Mouse (Mus musculus): ENCODE measurements around the gene Pyy.

Pyy gene

DNA sequence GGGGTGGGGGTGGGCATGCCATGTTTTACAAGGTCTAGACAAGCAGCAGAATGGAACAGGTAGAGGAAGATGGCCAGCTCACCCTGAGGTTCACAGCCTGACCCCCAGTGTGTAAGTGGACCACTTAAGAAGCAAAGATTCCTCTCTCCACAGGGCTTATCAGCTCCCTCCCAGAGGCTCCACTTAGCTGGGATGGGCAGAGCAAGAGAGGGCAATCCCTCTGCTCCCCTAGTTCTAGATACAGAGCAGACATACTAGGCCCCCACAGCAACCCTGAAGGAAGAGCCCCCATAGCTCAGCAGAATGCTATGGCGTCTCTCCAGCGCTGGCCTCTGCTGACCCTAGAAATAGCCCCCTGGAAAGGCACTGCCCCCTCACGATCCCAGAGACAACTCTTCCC is 12.0 kb downstream of the Pyy start:
- WGBS, result 80% methylated on average over 3 of the region's 3 CpGs

DNA sequence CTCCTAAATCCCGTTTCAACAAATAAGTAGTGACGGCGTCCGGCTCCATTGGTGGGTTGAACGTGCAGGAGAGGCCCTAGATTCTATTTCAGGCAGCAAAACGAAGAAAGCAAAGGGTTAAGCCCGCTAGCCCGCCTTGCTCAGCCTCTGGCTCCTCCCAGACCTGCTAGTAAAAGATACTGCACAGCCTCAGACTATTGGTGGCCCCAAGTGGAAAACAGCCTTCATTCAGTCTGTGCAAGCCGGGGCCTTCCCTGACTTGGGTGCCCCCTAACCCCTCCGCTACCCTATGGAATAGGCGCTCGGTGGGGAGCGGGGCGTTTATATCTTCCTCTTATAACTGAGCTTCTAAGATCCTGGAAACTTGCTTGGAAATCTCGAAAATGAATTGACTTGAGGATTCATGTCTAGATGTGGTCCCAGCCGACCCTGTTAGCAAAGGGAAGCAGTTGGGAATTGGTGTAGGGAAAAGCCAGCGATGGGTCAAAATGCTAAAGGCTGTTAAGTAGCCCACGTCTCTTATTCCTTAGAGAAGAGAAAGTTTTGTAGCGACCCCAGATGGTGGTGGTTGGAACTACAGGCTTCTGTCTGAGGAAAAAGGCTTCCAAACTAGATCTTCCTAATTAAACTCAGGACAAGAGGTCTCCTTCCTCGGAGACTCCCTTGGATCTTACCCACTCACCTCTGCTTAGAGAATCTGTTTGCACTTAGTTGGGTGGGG is 18.4 kb downstream of the Pyy start:
- WGBS, result under 1% methylated on average over 20 of the region's 20 CpGs

- WGBS, result under 1% methylated on average over 49 of the region's 49 CpGs
Measured at GRCm38 (mm10) chr11:102087931-102088898, 19.4 kb downstream of the Pyy start, which contains the start of gene Mpp2. Gene Mpp2, minus strand, starts transcription at chr11:102088515.

DNA sequence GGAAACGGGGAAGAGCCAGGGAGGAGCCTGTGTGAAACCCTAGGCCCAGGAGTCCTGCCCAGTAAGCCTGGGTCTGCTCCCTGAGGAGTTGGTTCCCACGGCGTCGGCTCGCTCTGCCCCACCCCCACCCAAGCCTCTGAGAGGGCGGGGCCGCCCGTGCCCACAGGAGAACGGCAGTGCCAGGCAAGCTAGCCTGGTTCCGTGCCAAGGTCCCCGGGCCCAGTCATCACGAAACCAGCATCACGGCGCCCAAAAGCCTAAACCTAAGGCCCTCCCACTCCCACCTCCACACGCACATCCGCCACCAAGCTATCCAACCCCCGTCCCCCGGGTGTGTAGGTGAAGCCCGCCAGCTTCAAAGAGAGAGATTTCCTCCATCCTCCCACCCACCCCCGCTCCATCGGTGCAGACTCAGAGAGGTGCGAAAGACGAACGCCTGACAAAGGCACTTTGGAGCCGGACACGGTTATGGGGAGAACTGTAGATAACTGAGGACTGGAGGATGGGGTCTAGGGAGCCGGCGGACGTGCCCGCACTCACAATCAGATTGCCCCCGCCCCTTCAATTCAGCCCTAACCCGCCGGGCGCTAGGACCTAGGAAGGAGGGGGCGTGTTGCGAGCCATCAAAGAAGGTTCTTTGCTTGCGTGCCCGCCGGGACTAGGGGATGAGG is 20.4 kb downstream of the Pyy start:
- WGBS, result under 1% methylated on average over 39 of the region's 39 CpGs

DNA sequence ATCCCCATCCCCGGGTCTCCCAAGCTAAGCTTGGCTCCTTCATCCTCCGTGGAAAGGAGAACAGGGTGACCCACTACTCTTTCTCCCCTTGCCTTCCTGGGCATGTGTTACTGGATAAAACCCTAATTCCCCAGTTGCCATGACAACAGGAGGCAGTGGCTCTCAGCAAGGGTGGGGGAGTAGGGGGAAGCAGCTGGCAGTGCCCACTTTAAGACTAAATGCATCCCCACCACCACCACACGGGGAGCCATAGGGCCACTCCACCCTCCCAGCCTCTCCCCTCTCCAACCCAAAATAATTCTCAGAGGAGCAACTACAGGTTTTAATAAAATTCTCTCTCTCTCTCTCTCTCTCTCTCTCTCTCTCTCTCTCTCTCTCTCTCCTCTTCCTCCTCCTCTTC is 21.3 kb downstream of the Pyy start:
- 4% methylated on average over 3 of the region's 3 CpGs for WGBS

DNA sequence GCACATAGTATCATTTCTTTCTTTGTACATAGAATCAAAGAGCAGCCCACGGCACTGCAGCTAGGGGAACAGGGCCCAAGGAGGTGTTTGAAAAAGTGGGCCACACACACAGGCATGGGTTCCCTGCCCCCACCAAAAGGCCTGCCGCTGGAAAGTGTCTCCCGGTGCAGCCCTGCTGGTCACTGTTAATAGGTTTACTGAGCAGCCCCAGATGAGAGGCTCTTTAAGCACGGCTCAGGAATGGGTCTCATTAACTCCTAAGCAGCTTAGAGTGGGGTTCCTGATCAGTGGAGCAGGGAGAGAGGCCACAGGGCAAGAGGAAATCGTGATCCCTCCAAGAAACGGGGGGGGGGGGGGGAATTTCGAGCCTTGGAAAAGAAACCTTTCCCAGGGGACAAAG is 23.5 kb downstream of the Pyy start:
- WGBS, result 32% methylated on average over 7 of the region's 7 CpGs

DNA sequence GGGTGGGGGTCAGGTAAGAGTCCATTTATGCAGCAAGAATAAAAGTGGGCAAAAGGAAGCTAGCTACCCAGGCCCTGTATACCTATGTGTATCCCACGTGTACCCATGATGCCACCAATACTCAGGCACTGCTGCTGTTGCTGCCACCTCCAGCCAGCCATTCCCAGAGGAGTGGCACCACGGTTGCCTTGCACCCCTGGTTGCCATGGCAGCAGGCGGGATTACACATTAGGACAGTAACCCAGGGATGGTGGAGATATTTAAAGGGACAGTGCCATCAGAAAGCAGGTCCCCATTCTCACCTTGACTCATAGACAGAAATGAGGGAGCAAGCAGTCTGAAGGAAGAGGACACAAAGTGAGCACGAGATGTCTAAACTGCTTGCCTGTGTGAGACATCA is 24.4 kb downstream of the Pyy start:
- WGBS, result 25% methylated on average over 4 of the region's 4 CpGs

DNA sequence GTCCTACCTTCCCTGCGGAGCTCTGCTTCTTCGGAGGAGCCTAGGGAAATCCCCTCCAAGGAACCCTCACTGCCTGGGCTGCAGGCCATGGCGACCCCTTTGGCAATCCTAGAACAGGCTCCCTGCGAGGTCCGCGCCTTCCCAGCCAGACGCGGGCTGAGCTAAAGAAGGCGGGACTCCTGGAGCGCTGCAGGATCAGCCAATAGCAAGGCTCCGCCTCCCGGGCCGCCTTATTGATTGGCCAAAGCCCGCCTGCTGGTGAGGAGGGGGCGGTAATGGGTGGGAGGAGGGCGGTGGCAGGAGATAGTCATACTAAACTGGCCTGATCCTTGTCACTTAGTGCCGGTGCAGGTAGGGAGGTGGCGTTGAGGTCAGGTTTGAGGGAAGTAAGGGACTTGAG is 25.3 kb downstream of the Pyy start:
- WGBS, result 2% methylated on average over 18 of the region's 18 CpGs

GRCm38 (mm10) chr11:102073722-102074121 is 33.9 kb downstream of the Pyy start:
- WGBS, result 71% methylated on average over 14 of the region's 14 CpGs

- WGBS, result 88% methylated on average over 5 of the region's 5 CpGs
Measured at GRCm38 (mm10) chr11:102072729-102073128, 34.9 kb downstream of the Pyy start.

DNA sequence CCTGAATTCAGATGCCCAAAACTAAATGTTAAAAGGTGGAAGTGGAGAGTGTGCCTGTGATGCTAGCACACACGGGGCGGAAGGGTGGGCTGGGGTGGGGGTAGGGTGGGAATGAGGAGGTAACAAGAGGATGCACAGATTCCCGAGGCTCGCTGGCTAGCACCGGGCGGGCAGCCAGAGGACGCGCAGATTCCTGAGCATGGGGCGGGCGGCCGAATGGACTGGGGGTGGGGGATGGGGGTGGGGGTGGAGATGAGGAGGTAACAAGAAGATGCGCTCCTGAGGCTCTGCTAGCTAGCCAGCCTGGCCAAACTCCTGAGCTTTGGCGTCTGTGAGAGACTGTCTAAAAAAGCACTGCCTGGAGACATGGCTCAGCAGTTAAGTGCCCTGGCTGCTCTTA is 37.2 kb downstream of the Pyy start:
- WGBS, result 7% methylated on average over 13 of the region's 13 CpGs

- WGBS, result 59% methylated on average over 11 of the region's 11 CpGs
Measured at GRCm38 (mm10) chr11:102069633-102070032, 38.0 kb downstream of the Pyy start.

- WGBS, result 65% methylated on average over 2 of the region's 2 CpGs
Measured at GRCm38 (mm10) chr11:102068969-102069368, 38.7 kb downstream of the Pyy start.

DNA sequence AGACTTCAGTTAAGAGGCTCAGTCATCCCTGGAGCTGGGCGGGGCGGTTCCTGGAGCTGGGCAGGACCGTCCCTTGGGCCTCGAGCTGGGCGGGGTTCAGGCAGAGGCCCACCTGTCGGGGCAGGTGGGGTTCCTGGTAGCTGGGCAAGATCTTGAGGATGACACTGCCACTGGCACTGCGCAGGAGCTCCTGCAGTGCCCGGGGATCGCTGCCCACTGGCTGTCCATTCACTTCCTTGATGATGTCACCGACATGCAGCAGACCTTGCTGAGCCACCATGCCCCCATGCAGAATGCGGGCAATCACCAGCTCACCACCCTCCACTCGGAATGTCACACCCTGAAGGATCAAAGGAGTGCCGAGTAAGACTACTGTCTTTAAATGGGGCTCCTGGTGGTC is 44.6 kb downstream of the Pyy start:
- 81% methylated on average over 13 of the region's 13 CpGs for WGBS

- 61% methylated on average over 16 of the region's 16 CpGs for WGBS
Measured at GRCm38 (mm10) chr11:102061941-102062473, 45.6 kb downstream of the Pyy start.

DNA sequence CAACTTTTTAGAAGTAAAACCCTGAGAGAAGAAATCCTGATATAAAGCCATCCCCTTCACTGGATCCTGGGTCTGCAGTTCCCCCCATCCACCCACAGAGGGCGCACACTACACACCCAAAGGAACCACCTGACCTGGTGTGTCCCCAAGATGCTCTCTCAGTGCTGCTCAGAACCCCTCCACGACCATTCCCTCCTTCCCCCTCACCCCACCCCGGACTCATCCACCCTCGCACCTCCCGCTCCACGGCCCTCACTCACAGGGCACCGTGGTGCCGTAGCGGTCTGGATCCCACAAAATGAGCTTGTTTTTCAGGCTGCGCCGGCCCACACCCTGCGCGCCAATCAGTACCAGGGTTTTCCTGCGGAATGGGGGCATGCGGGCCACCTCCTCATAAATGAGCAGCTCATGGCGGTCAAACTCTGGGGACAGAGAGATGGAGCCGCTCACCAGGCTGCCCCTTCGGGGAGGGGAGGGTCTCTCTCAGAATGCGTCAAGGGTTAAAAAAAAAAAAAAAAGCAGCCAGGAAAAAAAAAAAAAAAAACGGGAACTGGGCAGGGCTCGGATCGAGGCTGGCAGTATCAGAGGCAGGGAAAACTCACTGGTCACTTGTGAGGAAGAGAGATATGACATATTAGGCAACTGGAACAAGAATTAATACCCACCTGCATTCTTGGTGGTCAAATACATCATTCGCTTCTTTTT is 46.2 kb downstream of the Pyy start:
- 9% methylated on average over 23 of the region's 23 CpGs for WGBS
